Mouse (Mus musculus) lung, adult 2 months (tissue): ENCODE measurements around the gene Tmem229b. TPM values are rescaled to one million over a fixed set of nuclear protein-coding genes. Genes with fewer than 3 reads are reported as not detected.
"Not testable (repeated sequence)": the region's sequence is repeated elsewhere in the genome, so short reads cannot be mapped to it uniquely, and the experiment has no call there.

ENCODE experiments used
- DNase-seq: peaks from one replicate; pipeline ENCODE4 v3.0.0; 2022
- H3K4me1 ChIP-seq: fragments of 200-500 bp; 2 replicates; pipeline ENCODE4 v1.6.1; 2011; ENCODE audit warnings: low read length; ENCODE audit not compliant: control insufficient read depth, insufficient read depth
- H3K4me3 ChIP-seq: fragments of 200-500 bp; replicated peaks from 2 replicates; pipeline ENCODE3; 2011; ENCODE audit warnings: low read depth, mild to moderate bottlenecking, control low read depth, low read length; ENCODE audit errors: extremely low read depth
- CTCF ChIP-seq: fragments of 200-500 bp; IDR thresholded peaks from 2 replicates; pipeline ENCODE4 v1.5.1; 2011; ENCODE audit warnings: mild to moderate bottlenecking, low read length, control low read depth; ENCODE audit not compliant: insufficient read depth
- POLR2A ChIP-seq: fragments of 200-500 bp; IDR thresholded peaks from 2 replicates; pipeline ENCODE4 v1.6.1; 2011; ENCODE audit warnings: low read depth, mild to moderate bottlenecking, control low read depth, low read length, borderline replicate concordance; ENCODE audit errors: extremely low read depth
- WGBS: fragments of 180-500 bp; shearing (Covaris S2); methylation state at CpG from one replicate; pipeline ENCODE4 v1.1.7; 2018; 5-methylcytosine and 5-hydroxymethylcytosine counted together
- polyA plus RNA-seq: library from polyadenylated mRNA; depleted of rRNA; stranded (reverse); fragments of >200 nt; gene quantifications from 2 replicates; pipeline ENCODE4 v1.2.3, GENCODE M21; 2012

The Tmem229b gene
- polyA plus RNA-seq, 1 experiment = 18.6 TPM

DNA sequence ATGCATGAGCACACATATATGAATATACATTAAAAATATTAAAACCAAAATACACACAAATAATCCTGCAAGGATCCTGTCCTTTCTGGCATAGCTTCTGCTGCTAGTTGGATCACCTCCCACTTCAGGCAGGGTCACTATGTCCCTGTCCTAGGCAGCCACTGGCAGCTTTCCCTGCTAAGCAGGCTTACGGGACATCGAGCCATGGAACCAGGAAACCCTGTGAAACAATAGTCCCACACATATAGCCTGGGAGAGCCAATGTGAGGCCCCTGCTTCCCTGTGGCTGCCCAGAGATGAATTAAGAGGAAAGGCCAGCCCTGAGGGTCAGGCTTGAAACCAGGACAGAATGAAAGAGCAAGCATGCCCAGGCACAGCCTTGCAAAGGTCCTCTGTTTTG is 35.8 kb downstream of the Tmem229b start:
- Histone ChIP-seq H3K4me3 (no peak overlapping the region), H3K4me1 (no peaks in the 10 kb centered on the region; the same call in 1 of the 2 replicates)
- no peak for DNase-seq
- 39% methylated on average over 2 of the region's 2 CpGs for WGBS
- TF ChIP-seq POLR2A (no peak), CTCF (no peak)

DNA sequence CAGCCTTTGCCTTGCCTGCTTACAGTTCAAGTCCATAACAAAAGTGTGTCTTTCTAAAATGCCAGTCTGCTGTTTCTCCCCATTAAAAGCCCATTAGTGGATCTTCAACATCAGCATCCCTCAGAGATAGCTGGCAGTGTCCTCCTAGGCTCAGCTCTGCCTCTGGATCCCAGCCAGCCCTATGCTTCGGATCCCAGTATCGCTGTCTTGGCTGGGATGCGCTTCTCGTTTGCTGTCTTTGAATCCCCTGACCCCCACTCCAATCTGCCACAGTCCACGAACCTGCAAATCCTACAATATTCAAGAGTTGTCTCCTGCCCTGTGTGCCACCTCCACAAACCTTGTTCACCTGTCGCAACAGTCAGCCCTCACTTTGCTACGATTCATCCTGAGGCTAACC is 36.7 kb downstream of the Tmem229b start:
- no peak for DNase-seq
- Histone ChIP-seq H3K4me3 (no peak overlapping the region), H3K4me1 (no peaks in the 10 kb centered on the region; the same call in 1 of the 2 replicates)
- TF ChIP-seq CTCF = no peak
- 90% methylated on average over 7 of the region's 7 CpGs for WGBS

DNA sequence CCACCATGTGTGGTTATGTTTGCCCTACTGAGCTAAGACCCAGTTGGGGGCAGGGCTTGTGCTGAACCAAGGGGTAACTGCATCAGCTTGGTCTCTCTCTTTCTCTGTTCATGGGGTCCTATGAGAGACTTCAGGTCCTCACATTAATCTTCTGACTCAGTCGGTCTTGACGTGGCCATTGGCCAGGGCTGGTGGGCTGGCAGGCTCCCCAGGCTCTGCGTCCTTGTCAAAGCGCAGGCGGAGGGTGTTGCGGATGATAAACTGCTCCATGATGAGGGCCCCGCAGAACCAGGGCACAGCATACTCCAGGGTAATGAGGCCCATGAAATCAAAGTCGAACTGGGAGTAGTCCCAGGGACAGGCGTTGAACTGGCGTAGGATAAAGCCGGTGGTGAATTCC is 42.9 kb downstream of the Tmem229b start:
- 80% methylated on average over 11 of the region's 11 CpGs for WGBS
- not testable (repeated sequence) for H3K4me3 ChIP-seq, H3K4me1 ChIP-seq, DNase-seq

DNA sequence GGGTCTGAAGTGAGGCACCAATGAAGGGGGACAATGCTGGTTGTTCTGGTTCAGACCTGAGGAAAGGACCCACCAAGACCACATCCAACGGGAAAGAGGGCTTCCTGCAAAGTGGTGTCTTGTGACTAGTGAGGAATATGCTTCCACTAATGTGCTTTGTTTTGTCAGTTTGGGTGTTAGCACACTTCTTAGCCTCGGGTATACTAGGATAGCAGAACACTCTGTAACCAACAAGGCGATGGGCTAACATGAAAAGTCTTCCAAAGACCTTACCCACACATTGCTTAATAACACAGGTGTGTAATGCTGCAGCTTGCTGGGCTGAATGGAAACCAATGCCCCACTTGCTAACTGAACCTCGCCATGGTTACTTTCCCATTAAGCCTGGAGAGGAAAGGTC is 51.0 kb downstream of the Tmem229b start:
- H3K4me1 ChIP-seq = no peaks in the 10 kb centered on the region
- no peak for TF ChIP-seq POLR2A
- no peak for TF ChIP-seq CTCF
- H3K4me3 ChIP-seq = no peak overlapping the region
- no peak for DNase-seq
- WGBS = 84% methylated on average over 4 of the region's 4 CpGs

DNA sequence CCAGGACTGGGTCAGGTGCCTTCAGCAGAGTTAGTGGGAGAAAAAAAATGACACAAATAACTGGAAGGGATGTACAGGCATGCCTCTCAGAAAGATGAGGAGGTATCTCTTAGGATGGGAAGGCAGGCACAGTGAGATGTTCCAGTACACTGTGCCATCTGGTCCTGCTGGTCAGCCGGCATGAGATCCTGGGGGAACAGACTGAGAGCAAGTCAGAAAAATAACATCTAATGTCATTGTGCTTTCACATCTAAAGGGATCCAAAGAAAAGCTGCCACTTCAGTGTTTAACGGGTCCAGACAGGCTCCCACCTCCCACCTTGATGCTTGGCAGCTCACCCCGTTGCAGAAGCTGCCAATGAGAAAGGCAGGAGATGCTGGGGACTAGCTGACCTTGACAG is 54.9 kb downstream of the Tmem229b start:
- DNase-seq = no peak
- Histone ChIP-seq H3K4me1 (no peaks in the 10 kb centered on the region), H3K4me3 (no peak overlapping the region)
- TF ChIP-seq POLR2A (no peak), CTCF (no peak)
- 65% methylated on average over 3 of the region's 3 CpGs for WGBS

DNA sequence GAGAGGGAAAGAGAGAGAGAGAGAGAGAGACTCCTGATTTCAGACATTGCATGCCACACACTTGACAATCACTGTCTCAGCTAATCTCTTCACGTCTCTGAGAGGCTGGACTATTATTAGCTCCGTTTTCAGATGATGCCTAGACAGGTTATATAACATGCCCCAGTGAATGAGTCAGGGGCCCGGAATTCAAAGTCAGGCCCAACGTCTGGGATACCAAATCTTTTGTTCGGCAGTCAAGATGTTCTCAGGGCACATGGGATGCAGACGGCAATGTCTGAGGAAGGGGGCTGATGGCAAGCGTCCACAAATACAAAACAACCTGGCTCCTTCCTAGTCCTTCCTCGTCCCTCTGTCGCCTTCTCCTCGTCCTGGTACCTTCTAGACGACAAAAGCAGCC is 55.4 kb downstream of the Tmem229b start:
- no peak for DNase-seq
- WGBS = 52% methylated on average over 11 of the region's 11 CpGs
- Histone ChIP-seq H3K4me1 (no peaks in the 10 kb centered on the region), H3K4me3 (no peak overlapping the region)
- TF ChIP-seq CTCF (no peak), POLR2A (no peak)

DNA sequence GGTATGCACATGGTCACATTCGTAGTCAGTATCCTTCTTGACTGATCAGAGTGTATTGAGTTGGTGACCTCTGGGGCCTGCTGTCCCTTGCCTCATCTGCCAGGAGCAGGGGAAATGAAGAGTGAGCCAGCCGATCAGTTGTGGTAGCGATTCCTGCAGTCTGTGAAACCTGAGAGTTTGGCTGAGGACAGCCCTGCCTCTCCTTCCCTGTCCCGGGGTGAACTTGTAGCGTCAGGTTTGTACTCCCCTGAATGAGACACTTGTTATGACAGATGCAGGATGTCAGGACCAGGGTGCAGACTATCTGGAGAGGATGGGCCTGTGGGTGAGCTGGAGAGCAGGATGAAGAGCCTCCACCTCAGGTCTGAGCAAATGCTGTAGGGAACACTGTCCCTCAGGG is 59.8 kb downstream of the Tmem229b start:
- DNase-seq = no peak
- TF ChIP-seq POLR2A = no peak
- TF ChIP-seq CTCF = no peak
- Histone ChIP-seq H3K4me3 (no peak overlapping the region), H3K4me1 (no peaks in the 10 kb centered on the region)
- WGBS = 58% methylated on average over 5 of the region's 5 CpGs

DNA sequence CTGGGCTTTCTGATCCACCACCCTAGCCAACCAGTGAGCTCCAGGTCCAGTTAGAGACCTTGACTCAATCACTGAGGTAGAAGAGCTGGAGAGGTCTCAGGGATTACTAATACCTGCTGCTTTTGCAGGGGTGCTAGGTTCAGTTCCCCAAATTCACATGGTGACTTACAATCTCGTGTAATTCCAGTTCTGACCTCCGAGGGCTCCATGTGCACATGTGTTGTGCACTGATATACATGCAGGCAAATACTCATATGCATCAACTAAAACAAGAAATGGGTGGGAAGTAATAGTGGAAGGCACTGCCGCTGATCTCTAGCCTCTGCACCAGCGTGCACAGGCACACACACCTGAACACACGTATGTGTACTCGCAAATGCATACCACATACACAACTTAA is 60.3 kb downstream of the Tmem229b start:
- Histone ChIP-seq H3K4me1 (no peaks in the 10 kb centered on the region), H3K4me3 (no peak overlapping the region)
- no peak for DNase-seq
- 67% methylated on average over 6 of the region's 6 CpGs for WGBS
- TF ChIP-seq CTCF = no peak
- no peak for TF ChIP-seq POLR2A

DNA sequence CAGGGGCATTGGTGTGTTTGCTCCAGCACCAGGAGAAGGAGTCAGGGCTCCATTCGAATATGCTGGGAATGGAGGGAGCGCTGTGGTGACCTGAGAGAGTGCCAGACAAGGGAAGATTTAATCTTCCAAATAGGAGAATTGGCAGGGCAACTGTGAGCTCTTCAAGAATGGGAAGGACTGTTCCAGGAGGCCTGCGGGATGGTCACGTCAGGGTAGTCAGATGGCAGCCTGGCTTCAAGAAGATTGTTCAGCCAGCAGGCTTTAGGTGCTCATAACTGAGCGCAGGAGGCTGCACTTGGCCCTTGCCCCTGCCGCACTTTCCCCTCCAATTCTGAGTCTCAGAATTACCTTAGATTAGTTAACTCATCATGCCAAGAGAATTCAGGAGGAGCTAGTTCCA is 64.5 kb downstream of the Tmem229b start:
- no peak for TF ChIP-seq POLR2A
- TF ChIP-seq CTCF = no peak
- Histone ChIP-seq H3K4me3 (no peak overlapping the region), H3K4me1 (no peaks in the 10 kb centered on the region)
- DNase-seq = no peak
- 84% methylated on average over 6 of the region's 6 CpGs for WGBS

DNA sequence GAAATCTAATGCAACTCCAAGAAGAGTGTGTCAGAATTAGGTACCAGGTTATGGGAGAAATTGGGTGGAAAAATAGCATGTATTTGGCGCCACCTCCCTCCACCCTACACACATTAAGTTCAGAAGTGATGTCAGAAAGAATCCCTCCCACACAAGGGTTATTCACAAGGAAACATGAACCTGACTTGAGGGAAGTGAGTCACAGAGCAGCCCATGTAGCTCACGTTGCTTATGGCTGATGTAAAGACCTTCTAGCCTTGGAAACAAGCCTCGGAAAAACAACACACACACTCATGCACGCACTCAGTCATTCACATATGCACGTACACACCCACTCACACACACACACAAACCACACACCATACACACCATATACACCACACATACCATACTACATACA is 67.3 kb downstream of the Tmem229b start:
- Histone ChIP-seq H3K4me1 (no peaks in the 10 kb centered on the region), H3K4me3 (no peak overlapping the region)
- TF ChIP-seq CTCF (no peak), POLR2A (no peak)
- WGBS = 80% methylated on average over 5 of the region's 5 CpGs
- no peak for DNase-seq
